Mouse (Mus musculus) midbrain, embryonic 11.5 days (tissue): ENCODE data around the gene Psmd11. TPM values are rescaled to one million over a fixed set of nuclear protein-coding genes. Genes with fewer than 3 reads are reported as not detected.
"Not testable (repeated sequence)": the region's sequence is repeated elsewhere in the genome, so short reads cannot be mapped to it uniquely, and the experiment has no call there.

Experiments used
- ATAC-seq: fragments of 200-750 bp; cut with Nextera tagmentation; 2 replicates; pipeline ENCODE4 v1.8.0; 2017; ENCODE audit warnings: moderate TSS enrichment, moderate library complexity; ENCODE audit not compliant: low FRiP score
- DNase-seq: peaks from one replicate; pipeline ENCODE4 v3.0.0; 2015; ENCODE audit warnings: low spot score; ENCODE audit errors: missing footprints
- H3K27ac ChIP-seq: fragments of 300-500 bp; sonication (generic); 2 replicates; pipeline ENCODE4 v1.5.1; 2014; ENCODE audit warnings: low read depth, low read length
- H3K27me3 ChIP-seq: fragments of 300-500 bp; sonication (generic); 2 replicates; pipeline ENCODE4 v1.6.1; 2014; ENCODE audit warnings: mild to moderate bottlenecking, low read length, moderate library complexity, mixed read lengths; ENCODE audit not compliant: control insufficient read depth, insufficient read depth
- H3K36me3 ChIP-seq: fragments of 300-500 bp; sonication (generic); 2 replicates; pipeline ENCODE4 v1.6.1; 2014; ENCODE audit warnings: mild to moderate bottlenecking, low read length, moderate library complexity, mixed read lengths; ENCODE audit not compliant: control insufficient read depth, insufficient read depth
- H3K4me1 ChIP-seq: fragments of 300-500 bp; sonication (generic); 2 replicates; pipeline ENCODE4 v1.6.1; 2014; ENCODE audit warnings: low read length; ENCODE audit not compliant: control insufficient read depth, insufficient read depth
- H3K4me2 ChIP-seq: fragments of 300-500 bp; sonication (generic); 2 replicates; pipeline ENCODE4 v1.6.1; 2014; ENCODE audit warnings: mild to moderate bottlenecking, moderate library complexity
- H3K4me3 ChIP-seq: fragments of 300-500 bp; sonication (generic); 2 replicates; pipeline ENCODE4 v1.5.1; 2014; ENCODE audit warnings: low read depth, low read length
- H3K9ac ChIP-seq: fragments of 300-500 bp; sonication (generic); 2 replicates; pipeline ENCODE4 v1.6.1; 2014; ENCODE audit warnings: low read length
- H3K9me3 ChIP-seq: fragments of 300-500 bp; sonication (generic); 2 replicates; pipeline ENCODE4 v1.6.1; 2016; ENCODE audit warnings: low read length; ENCODE audit not compliant: control insufficient read depth
- WGBS: fragments of 180-500 bp; shearing (Covaris S2); extraction: QIAGEN DNeasy Blood & Tissue Kit; methylation state at CpG from one replicate; pipeline ENCODE4 v1.1.7; 2014; 5-methylcytosine and 5-hydroxymethylcytosine counted together
- polyA plus RNA-seq: library from polyadenylated mRNA; unstranded; fragments of >200 nt; fragmentation: Nextera tagmentation; extraction: Ambion mirVana; gene quantifications from 2 replicates; pipeline ENCODE4 v1.2.1, GENCODE M21; 2014

Gene Psmd11
- polyA plus RNA-seq, 1 experiment from 2014 or later: 347 TPM

GRCm38 (mm10) chr11:80424691-80425090 is 3.7 kb upstream of the Psmd11 start:
- 75% methylated on average over 2 of the region's 2 CpGs for WGBS
- Histone ChIP-seq H3K9ac (no peak overlapping the region), H3K4me1 (peaks cover 5% of the 10 kb centered on the region), H3K9me3 (no peaks in the 10 kb centered on the region), H3K36me3 (no peaks in the 10 kb centered on the region), H3K4me2 (no peak overlapping the region), H3K27me3 (no peaks in the 10 kb centered on the region), H3K27ac (no peak overlapping the region), H3K4me3 (no peak overlapping the region)
- ATAC-seq (no peak), DNase-seq (no peak)

- 61% methylated on average over 5 of the region's 5 CpGs for WGBS
- DNase-seq: no peak
- Histone ChIP-seq H3K27me3 (no peaks in the 10 kb centered on the region), H3K4me1 (peaks cover 8% of the 10 kb centered on the region), H3K27ac (no peak overlapping the region), H3K9ac (no peak overlapping the region), H3K4me2 (no peak overlapping the region), H3K36me3 (no peaks in the 10 kb centered on the region), H3K4me3 (no peak overlapping the region), H3K9me3 (no peaks in the 10 kb centered on the region)
- ATAC-seq: no peak
Measured at GRCm38 (mm10) chr11:80425247-80425778, 3.1 kb upstream of the Psmd11 start.

- H3K36me3 ChIP-seq, H3K9me3 ChIP-seq, H3K4me1 ChIP-seq, DNase-seq, ATAC-seq, H3K27me3 ChIP-seq, H3K9ac ChIP-seq, H3K4me2 ChIP-seq, H3K4me3 ChIP-seq, H3K27ac ChIP-seq: not testable (repeated sequence)
- 79% methylated on average over 16 of the region's 16 CpGs for WGBS
Measured at GRCm38 (mm10) chr11:80426029-80426813, 2.2 kb upstream of the Psmd11 start.

GRCm38 (mm10) chr11:80429009-80429475 is 627 bp downstream of the Psmd11 start:
- Histone ChIP-seq H3K4me1 (peaks cover 8% of the 10 kb centered on the region), H3K4me2 (peak overlapping the region; percentile 83), H3K27ac (peak overlapping the region; percentile 65), H3K9me3 (no peaks in the 10 kb centered on the region), H3K27me3 (no peaks in the 10 kb centered on the region), H3K9ac (peak overlapping the region; percentile 96), H3K4me3 (peak overlapping the region; percentile 98), H3K36me3 (peaks cover 8% of the 10 kb centered on the region; the same call in 1 of the 2 replicates)
- DNase-seq (peak; percentile 95), ATAC-seq (no peak; the same call in 1 of the 2 replicates)
- under 1% methylated on average over 36 of the region's 37 CpGs for WGBS

GRCm38 (mm10) chr11:80429500-80430166 is 1.2 kb downstream of the Psmd11 start:
- Histone ChIP-seq H3K4me2 (peak overlapping the region; percentile 83), H3K9ac (peak overlapping the region; percentile 96), H3K27ac (no peak overlapping the region), H3K4me3 (peak overlapping the region; percentile 98), H3K9me3 (no peaks in the 10 kb centered on the region), H3K4me1 (peaks cover 8% of the 10 kb centered on the region), H3K27me3 (no peaks in the 10 kb centered on the region), H3K36me3 (peaks cover 10% of the 10 kb centered on the region; the same call in 1 of the 2 replicates)
- no peak for ATAC-seq
- DNase-seq: no peak
- 63% methylated on average over 14 of the region's 14 CpGs for WGBS

- no peak for ATAC-seq
- 95% methylated on average over 3 of the region's 3 CpGs for WGBS
- no peak overlapping the region for H3K4me3 ChIP-seq
Measured at GRCm38 (mm10) chr11:80430366-80430910, 2.0 kb downstream of the Psmd11 start.

GRCm38 (mm10) chr11:80446916-80447315 is 18.5 kb downstream of the Psmd11 start:
- H3K4me1 ChIP-seq: no peaks in the 10 kb centered on the region
- DNase-seq (no peak), ATAC-seq (no peak)
- H3K27me3 ChIP-seq: no peaks in the 10 kb centered on the region
- H3K4me2 ChIP-seq: no peak overlapping the region
- H3K27ac ChIP-seq: no peak overlapping the region
- 95% methylated on average over 3 of the region's 3 CpGs for WGBS
- no peak overlapping the region for H3K4me3 ChIP-seq
- peaks cover 6% of the 10 kb centered on the region; the same call in 1 of the 2 replicates for H3K36me3 ChIP-seq
- no peak overlapping the region for H3K9ac ChIP-seq
- no peaks in the 10 kb centered on the region for H3K9me3 ChIP-seq

More at GRCm38 (mm10) chr11:80430366-80430910, 2.0 kb downstream of the Psmd11 start:
- no peak for DNase-seq
- peaks cover 11% of the 10 kb centered on the region; the same call in 1 of the 2 replicates for H3K36me3 ChIP-seq
- no peaks in the 10 kb centered on the region for H3K9me3 ChIP-seq
- H3K27me3 ChIP-seq: no peaks in the 10 kb centered on the region
- H3K4me2 ChIP-seq: no peak overlapping the region
- peaks cover 8% of the 10 kb centered on the region for H3K4me1 ChIP-seq
- H3K27ac ChIP-seq: no peak overlapping the region
- H3K9ac ChIP-seq: no peak overlapping the region

- no peak overlapping the region for H3K9ac ChIP-seq
- H3K4me3 ChIP-seq: no peak overlapping the region
- 97% methylated on average over 2 of the region's 2 CpGs for WGBS
- H3K36me3 ChIP-seq: peaks cover 6% of the 10 kb centered on the region; the same call in 1 of the 2 replicates
- H3K27ac ChIP-seq: no peak overlapping the region
- H3K4me1 ChIP-seq: no peaks in the 10 kb centered on the region
- no peak overlapping the region for H3K4me2 ChIP-seq
- H3K27me3 ChIP-seq: no peaks in the 10 kb centered on the region
- no peak for ATAC-seq
- H3K9me3 ChIP-seq: no peaks in the 10 kb centered on the region
- DNase-seq: no peak
Measured at GRCm38 (mm10) chr11:80449859-80450258, 21.4 kb downstream of the Psmd11 start.
